ENCODE assay signal across 17 mouse cellular contexts in the genomic region with DNA sequence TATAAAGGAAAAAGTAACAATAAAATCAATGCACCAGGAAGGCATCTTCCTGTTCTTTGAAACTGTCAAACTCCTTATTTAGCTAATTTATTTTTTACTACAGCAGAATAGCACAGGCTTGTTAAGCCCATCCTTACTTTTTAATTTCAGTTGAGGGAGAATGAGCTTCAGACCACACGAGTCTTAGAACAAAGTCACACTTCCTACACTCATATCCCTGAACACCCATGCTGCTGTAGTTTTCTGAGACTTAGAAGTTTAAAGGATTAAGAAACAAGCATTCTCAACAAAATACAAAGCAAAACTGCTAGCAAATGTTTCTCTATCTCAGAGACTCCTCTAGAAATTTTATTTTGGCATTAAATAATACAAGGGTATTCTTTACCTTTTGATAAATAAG.
"Had no signal": no experiment of that assay in that cellular context is flagged by ENCODE, and none has a peak within 500 bp of the region (broad histone marks: within the 10 kb centered on the region; RNA-seq: fewer than 3 reads in every experiment).

No protein-coding gene starts in this region.

- DNase-seq: left cerebral cortex, postnatal 4 days; liver; liver, embryonic 13.5 days; liver, postnatal 0 days; lung, adult 18-20 months; lung, adult 2 months; lung, embryonic 14.5 days; lung, postnatal 10 days; lung, postnatal 14 days; lung, postnatal 36 days; lung, postnatal 4 days; midbrain, embryonic 14.5 days had no signal

- ATAC-seq: liver, embryonic 12.5 days; liver, postnatal 0 days; lung, postnatal 0 days; midbrain, embryonic 13.5 days; midbrain, embryonic 15.5 days; midbrain, embryonic 16.5 days had no signal
